Mouse (Mus musculus): Measurements from ENCODE around the gene Isy1. TPM values are rescaled to one million over a fixed set of nuclear protein-coding genes. Genes with fewer than 3 reads are reported as not detected.

The Isy1 gene
- total RNA-seq, 2 experiments from 2014 or later = 25.1 to 28.0 TPM

DNA sequence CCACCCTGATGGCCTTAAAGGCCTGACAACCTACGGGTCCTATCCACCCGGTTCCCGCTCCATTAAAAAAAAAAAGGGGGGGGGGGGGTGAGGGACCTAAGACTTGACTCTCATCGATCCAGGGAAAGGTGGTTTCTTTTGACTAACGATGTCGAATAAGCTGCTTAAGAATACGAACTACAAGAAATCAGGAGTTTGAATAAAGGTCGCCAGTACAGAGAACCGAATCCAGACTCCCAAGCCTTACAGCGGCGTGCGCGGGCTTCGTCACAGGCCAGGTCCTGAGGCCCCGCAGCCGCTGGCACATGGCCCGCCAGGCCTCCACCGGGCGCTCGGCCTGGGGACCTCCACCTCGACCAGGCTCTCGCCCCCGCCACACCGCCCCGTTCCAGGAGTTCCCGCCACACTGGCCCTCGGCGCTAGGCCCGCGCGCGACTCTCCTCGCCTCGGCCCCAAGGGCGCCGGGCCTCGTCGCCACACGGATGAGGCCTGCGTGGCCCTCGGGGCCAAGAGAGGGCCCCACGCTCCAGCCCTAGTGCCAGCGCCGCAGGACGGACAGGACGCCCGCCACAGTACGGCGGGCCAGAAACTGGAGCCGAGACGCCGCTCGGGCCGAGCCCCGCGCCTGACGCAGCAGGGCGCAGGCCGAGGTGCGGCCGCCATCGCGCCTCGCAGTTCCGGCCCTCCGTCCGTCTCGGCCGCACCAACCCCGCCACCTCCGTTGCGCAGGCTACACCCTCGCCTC is 11.7 kb upstream of the Isy1 start:
- peak; percentile 52 to 65 for DNase-seq (ENCODE audit: low spot score in 2 of 2)

DNA sequence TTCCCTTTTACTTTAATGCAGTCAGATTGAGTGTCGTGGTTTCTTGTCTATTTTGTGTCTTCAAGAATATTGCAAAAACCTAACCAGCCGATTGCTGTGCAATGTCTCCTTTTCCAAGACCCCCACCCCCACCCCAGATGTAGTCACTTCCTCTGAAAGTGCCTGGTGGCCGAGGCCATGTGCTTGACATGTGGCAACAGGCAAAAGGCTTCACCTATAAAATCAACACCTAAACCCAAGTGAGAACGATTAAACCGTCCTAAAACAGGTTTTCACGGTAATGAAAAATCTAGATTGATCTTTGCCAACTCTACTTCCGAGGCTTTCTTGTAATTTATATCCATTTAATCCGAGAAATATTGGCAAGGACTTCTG is 11.2 kb upstream of the Isy1 start:
- DNase-seq (ENCODE audit: low spot score in 2 of 2) = no peak

DNA sequence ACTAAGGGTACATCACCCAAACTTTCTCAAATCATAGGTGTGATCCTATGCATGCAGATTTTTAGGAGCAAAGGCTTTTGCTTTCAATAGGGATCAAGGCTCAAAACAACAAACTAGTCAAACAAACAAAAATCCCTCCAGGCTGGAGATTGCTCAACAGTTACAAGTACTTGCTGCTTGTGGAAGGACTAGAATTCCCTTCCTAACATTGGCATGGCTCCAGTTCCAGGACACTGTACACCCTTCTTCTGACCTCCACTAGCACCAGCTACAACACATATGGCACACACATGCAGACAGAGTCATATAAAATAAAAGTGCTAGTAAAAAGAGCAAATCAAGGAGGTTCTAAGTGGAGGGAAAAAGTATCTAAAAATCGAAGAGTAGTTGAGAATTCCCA is 8.2 kb upstream of the Isy1 start:
- no peak for DNase-seq (ENCODE audit: low spot score in 2 of 2)

DNA sequence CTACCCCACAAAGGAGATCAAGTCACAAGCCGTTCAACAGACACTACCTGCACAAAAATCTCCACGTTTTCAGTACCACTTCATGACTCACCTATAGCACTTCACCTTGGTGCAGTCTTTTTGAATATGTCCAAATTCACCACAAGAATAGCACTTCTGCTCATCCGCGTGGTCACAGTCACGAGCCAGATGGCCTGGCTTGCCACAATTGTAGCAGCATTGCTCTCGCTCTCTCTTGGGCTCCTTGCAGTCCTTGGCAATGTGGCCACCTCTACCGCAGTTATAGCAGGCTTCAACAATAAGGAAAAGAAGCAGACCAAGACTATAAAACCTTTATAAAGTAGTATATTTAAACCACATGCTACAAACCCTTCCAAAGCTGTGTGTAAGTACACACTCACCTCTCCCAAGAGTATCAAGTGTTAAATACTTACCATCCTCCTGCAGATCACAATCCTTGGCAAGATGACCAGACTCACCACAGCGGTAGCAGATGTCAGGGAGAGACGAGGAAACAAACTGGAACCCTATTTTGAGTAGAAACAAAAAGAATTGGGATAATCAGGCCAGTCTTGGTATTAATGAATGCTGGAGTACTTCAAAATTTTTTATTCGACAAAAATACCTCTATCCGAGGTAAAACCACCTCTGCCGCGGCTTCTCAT is 6.6 kb upstream of the Isy1 start:
- no peak for DNase-seq (ENCODE audit: low spot score in 2 of 2)

DNA sequence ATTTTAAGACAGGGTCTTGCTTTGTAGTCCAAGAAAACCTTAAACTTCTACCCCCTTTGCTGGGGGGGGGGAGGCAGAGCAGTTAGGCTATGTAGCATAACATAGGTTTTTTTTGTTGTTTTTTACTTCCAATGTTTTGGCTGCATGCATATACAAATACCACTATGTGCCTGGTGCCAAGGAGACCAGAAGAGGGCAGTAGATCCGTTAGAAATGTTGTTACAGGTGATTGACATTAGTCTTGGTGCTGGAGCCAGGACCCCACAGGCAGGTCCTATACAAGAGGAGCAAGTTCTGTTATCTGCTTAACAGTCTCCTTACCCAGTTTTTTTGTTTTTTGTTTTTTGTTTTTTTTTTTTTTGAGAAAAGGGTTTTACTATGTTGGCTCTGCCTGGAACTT is 3.7 kb upstream of the Isy1 start:
- DNase-seq (ENCODE audit: low spot score in 2 of 2) = no peak

DNA sequence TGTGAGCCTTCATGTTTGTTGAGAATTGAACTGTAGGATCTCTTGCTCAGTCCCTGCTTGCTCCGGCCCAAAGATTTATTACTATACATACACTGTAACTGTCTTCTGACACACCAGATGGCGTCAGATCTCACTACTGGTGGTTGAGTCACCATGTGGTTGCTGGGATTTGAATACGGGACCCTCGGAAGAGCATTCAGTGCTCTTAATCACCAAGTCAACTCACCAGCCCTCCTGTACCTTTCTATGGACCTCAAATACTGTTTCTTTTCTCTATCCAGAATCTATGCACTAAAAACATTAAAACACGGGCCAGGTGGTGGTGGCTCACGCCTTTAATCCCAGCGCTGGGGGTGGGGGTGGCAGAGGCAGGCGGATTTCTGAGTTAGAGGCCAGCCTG is 3.0 kb upstream of the Isy1 start:
- DNase-seq (ENCODE audit: low spot score in 2 of 2) = no peak

DNA sequence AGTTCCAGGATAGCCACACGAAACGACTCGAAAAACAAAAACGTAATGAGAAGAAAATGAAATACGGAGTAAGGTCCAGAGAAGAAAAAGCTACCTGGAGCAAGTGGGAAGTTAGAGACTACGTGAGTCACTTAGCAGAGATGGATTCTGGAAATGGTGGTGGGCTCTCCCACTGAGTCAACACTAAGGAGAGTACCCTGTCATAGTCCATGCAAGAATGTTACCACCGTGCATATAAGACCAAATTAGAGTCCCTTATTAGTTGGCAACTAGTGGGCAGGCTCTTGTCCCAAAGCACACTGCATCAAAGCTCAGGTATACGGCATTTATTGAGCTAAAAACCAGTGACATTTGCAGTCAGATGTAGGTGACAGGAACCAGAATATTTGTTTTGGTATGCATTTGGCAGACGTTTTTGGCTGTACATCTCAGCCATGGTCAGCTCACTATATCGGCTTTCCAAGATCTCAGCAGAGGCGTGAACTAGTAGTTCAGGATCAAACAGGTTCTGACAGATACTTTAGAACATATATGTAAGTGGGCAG is 1.3 kb upstream of the Isy1 start:
- no peak for DNase-seq (ENCODE audit: low spot score in 2 of 2)

DNA sequence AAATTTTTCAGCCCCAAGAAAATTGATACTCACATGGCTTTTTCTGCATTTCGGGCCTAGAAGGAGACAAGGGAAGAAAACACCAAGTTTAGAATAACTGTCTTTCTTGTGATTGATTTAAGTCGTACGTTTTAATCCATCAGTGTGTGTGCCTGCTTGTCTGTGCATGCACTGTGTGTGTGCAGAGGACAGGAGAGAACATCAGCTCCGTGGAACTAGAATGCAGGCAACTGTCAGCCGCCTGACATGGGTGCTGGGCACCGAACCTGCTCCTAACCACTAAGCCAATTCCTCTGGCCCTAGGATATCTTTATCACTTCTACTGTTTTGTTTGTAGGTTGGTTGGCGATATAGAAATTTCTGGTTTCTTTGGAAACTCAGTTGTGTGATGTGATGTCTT is 2.9 kb downstream of the Isy1 start, which contains the start of gene Gm45140:
Gm45140 (minus strand) TSS at position 101 of the 400 bp plus-strand sequence.
- no peak for DNase-seq (ENCODE audit: low spot score in 2 of 2)

DNA sequence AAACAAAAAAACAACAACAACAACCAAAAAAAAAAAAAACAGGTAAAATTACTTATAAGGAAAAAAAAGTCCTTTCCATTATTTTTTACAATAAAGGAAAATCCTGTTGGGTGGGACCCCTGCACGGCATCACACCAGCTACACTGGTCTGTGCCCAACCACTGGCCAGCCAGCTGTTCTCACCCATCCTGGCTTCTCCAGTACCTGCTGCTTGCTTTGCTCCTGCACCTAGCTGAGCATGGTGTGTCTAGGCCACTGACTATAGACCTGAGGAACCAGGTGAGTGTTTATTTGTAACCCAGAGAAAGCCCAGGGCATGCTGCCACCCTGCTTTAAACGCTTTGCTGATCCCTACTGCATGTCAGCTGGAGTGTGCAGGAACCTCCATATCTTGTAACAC is 18.2 kb downstream of the Isy1 start:
- DNase-seq (ENCODE audit: low spot score in 2 of 2) = no peak

DNA sequence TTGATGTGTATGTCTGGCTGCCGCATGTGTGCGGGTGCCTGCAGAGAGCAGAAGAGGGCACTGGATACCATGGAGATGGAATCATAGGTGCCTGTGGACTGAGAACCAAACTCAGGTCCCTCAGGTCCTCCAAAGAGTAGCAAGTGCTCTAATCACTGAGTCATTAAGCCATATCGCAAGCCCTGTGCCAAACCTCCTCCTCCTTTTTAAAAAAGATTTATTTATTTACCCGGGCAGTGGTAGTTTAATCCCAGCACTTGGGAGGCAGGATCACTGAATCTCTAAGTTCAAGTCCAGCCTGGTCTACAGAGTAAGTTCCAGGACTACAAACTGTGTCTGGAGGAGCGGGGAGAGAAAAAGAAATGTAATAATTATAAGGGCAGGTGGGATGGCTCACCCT is 24.1 kb downstream of the Isy1 start:
- DNase-seq (ENCODE audit: low spot score in 2 of 2) = no peak

DNA sequence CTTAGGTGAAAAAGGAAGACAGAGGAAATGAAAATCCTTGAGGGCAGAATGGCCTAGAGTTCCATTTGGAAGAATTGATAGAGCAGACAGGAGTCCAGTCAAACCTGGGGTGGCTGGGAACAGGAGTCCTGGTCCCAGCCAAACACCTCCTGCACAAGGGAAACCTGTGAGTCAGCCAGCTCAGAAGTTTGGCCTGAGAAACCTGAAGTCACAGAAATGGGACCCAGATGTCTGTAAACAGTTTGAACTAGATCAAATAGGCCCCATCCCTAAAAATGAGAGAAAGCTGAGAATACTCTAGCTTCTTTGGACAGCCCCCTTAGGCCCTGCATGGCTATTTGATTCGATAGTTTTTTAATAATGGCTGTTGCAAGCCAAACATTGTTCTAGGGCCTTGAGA is 25.9 kb downstream of the Isy1 start:
- no peak for DNase-seq (ENCODE audit: low spot score in 2 of 2)

DNA sequence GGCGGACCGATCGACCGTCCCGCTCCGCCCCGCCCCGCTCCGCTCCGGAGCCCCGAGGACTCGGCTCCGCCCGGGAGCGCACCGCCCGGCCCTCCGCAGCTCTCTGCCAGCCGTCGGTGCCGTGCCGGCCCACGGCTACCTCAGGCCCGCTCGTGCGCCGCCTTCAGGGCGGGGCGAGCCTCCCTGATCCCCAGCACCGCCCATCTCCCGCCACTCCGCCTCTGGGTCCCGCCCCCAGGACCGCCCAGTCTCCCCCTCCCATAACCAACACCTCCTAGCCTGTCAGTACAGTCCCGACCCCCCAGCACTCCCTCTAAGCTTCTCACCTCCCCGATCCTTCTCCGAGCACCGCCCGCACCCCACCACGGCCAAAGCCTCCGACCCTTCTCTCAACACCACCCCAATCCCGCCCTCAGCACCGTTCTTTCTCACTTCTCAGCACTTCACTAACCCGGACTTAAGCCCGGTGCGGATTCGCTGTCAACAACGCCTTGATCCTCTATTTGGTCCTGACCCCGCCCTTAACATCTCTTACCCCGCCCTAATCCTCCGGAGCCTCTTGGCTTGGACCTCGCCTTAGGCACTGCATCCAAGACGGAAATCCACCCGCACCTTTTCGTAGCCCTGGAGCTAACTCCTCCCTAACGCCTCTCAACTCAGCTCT is 26.8 kb downstream of the Isy1 start, which contains the start of gene Rab43:
Rab43 (minus strand) TSS at position 490 of the 664 bp plus-strand sequence.
- peak; percentile 87 to 93 for DNase-seq (ENCODE audit: low spot score in 2 of 2)

DNA sequence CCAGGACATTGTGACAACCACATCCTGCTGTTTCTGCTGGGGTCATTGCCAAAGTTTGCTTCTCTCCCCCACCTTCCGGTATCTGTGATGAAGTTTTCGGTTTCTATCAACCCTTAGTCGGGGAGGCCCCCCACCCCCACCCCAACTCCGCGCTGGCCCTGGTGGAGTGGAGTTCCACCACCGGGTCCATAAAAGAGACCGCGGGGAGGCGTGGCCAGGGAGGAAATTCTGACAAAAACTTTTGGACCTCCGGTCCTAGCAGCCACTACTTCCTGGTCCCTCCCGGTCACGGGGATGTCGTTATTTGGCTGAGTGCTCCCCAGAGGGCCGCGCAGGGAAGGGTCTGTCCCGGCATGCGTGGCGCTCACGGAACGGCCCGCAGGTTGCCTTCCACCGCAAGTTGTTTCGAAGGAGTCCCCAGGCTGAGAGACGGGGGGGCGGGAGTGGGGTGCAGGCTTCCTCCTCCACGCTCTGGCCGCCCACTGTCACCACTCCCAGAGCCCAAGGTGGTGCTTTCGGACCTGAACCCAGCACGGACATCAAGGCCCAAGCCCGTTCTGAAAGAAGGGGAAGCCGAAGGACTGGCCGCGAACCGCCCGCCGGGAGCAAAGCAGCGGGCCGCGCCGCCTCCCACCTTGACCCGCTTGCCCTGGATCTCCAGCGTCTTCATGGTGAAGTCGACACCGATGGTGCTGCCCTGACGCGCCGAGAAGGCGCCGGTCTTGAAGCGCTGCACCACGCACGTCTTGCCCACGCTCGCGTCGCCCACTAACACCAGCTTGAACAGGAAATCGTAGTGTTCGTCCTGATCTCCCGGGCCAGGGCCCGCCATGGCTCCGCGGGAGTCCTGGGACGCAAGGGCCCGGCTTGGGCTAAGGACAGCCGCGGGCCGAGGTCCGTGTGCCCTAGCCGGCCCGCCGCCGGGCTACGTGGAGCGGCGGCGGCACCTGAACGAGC is 27.6 kb downstream of the Isy1 start:
- DNase-seq (ENCODE audit: low spot score in 2 of 2) = peak; percentile 48 to 68

DNA sequence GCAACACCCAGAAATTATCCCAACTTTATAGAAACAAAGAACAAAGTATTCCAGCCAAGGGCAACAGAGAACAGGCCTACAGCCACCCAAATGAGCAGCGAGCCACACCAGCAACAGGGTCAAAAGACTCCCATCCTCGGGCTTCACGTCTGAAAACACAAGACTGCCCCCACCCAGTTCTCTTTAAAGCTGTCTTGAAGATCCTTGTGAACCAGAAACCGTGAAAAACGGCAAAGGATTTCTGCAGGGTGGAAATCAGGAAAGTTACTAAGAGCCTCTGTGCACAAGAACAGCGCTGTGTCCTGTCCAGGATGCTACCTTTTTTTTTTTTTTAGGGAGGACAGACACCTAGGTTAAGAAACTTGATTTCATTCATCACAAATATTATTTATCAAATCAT is 28.3 kb downstream of the Isy1 start:
- no peak for DNase-seq (ENCODE audit: low spot score in 2 of 2)

DNA sequence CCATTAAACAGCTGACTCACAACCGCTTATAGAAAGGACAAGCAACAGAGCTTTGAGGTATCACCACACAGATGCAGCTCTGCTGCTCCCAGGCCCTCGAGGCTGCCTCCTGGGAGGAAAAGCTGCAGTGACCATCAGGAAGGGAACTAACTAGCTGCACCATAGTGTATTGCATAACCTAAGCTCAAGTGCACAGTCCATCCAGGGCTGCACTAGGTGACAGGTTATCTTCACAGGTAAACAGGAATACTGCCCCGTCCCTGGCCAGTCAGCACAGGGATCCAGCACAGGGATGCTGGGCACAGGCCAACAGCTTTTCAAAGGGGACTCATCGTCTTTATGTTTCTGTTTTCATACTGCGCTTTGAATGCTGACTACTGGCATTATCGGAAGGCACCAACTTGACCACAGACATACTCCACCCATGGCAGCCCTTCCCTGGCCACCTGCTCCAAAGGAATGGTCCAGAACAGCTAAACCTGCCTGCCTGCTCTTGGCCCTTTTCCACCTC is 28.9 kb downstream of the Isy1 start:
- DNase-seq (ENCODE audit: low spot score in 2 of 2) = no peak

DNA sequence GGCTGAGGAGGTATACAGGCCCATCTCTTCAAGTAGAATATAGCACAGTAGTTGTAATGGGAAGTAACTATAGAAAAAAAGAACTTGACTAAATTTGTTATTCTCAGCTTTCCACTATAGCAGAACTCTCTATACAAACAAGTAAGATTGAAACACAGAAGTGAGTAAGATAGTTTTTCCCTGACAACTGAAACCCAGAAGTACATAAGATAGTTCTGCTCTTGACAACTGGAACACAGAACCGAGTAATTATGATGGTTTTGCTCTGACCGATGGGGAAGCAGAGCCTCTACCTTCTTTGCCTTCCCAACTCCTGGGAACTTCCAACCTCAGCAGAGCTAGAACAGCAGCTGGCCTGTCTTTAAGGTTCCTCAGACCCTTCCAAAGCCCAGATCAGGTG is 29.5 kb downstream of the Isy1 start:
- no peak for DNase-seq (ENCODE audit: low spot score in 2 of 2)

DNA sequence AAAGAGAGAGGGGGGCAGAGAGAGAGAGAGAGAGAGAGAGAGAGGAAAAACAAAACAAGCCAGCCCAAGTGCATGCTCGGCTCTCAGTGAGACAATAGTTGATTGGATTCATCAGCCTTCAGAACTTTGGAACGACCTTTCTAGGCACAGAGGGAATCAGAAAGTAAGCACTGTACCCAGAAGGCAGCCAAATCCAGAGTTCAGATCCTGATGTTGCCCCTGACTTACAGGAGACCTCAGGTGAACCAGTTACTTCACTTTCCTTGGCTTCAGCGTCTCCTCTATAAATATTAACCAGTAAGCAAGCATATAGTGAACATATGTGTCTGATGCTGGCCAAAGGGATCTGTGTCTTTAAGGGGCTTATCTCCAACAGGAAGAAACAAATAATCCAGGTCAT is 30.1 kb downstream of the Isy1 start:
- no peak for DNase-seq (ENCODE audit: low spot score in 2 of 2)

DNA sequence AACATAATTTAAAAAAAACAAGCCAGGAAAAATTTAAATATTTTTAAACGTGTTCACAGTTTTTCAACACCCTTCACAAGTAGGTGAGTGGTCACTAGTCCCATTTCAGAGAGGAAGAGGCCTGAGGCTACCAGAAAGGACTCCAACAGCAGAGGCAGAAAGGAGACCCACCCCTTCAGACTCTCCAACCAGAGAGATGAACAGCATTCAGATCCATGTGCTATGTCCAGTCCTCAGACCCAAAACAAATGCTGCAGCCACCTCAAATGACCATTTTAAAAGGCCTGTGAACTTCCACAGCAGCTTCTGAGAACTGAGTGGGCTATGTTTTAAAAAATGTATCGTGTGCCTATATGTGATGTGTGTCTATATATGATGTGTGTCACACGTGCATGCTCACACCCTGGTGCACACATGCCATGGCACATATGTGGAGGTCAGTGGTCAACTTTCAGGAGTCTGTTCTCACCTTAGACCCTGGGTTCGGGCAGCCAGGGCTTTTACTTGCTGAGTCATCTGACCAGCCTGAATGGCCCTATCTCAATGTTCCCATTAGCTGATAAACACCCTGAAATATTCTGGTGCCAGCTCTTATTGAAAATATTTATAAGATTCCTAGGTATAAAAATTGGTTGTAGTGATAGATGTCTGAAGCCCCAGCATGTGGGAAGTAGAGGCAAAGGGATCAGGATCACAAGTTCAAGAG is 30.7 kb downstream of the Isy1 start:
- no peak for DNase-seq (ENCODE audit: low spot score in 2 of 2)

DNA sequence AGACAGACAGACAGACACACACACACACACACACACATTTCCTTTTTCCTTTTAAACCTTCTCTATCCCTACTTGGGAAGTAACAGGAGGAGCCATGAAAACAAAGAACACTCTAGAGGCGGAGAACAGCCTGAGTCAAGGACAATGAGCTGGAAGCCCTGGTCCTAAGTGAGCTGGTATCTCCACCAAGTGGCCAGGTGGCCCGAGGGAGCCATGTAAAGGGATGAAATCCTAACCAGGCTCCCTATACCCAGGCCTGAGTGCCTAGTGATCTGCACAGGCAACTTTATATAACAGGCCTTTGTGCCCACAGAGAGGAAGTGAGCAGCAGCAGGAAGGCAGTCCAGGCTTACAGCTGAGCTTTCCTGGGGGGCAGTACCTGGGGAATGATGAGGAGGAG is 31.7 kb downstream of the Isy1 start:
- no peak for DNase-seq (ENCODE audit: low spot score in 2 of 2)

DNA sequence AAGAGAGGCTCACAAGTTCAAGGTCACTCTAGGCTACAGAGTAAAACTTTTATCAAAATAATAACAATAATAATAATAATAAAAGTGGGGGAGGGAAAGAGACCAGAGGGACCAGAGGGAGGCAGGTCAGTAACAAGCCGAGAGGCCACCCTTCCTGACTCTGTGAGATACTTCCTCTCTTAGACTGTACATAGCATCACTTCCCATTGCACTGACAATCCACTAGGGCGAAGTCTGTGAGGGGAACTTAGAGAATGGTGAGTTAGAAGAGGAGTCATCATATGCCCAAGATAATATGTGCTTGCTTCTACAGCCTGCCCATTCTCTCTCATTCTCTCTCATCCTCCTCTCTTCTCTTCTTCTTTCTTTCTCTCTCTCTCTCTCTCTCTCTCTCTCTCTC is 32.6 kb downstream of the Isy1 start:
- DNase-seq (ENCODE audit: low spot score in 2 of 2) = no peak
